Comparison of ENCODE assay signal across 16 mouse cellular contexts in the genomic region with DNA sequence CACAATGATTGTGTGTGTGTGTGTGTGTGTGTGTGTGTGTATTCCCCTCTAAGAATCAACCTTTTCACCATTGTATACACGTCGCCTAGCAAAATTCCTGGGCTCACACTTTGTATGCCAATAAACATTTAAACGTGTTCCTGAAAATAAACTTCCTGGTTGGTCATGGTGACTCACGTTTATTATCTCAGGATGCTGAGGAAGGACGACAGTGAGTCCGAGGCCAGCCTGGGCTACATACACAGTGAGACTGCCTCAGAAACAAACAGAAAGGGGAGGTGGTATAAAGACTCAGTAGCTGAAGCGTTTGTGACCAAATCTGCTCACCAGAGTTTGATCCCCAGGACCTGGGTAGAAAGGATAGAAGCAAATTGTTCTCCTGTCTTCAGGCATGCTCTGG.
"Had no signal": no experiment of that assay in that cellular context is flagged by ENCODE, and none has a peak within 500 bp of the region (broad histone marks: within the 10 kb centered on the region; RNA-seq: fewer than 3 reads in every experiment).

No protein-coding gene starts in this region.

- H3K4me3 ChIP-seq: liver, embryonic 15.5 days; lung, embryonic 15.5 days; megakaryocyte, embryonic 14.5 days; midbrain, embryonic 13.5 days; midbrain, embryonic 15.5 days; neural tube, embryonic 12.5 days had no signal

- ATAC-seq: liver, postnatal 0 days; midbrain, embryonic 13.5 days; midbrain, embryonic 15.5 days had no signal

- H3K9me3 ChIP-seq: liver, embryonic 15.5 days; lung, embryonic 15.5 days; megakaryocyte, embryonic 14.5 days; midbrain, embryonic 13.5 days; midbrain, embryonic 15.5 days; neural tube, embryonic 12.5 days had no signal

- H3K27ac ChIP-seq: liver, embryonic 15.5 days; lung, embryonic 15.5 days; macrophage; midbrain, embryonic 13.5 days; midbrain, embryonic 15.5 days; neural tube, embryonic 12.5 days had no signal

- DNase-seq: liver, postnatal 0 days; lung, adult 2 months; lung, postnatal 10 days; right cerebral cortex, postnatal 14 days; spleen, adult 18-20 months; thymus, adult 2 months; thymus, postnatal 25 days; thymus, postnatal 4 days had no signal

- H3K9ac ChIP-seq: liver, embryonic 15.5 days; liver, postnatal 0 days; lung, embryonic 15.5 days; midbrain, embryonic 13.5 days; midbrain, embryonic 15.5 days; neural tube, embryonic 12.5 days had no signal

- H3K4me1 ChIP-seq: lung, embryonic 15.5 days; midbrain, embryonic 13.5 days; midbrain, embryonic 15.5 days; neural tube, embryonic 12.5 days had no signal

- H3K36me3 ChIP-seq: lung, embryonic 15.5 days had no signal

- H3K4me2 ChIP-seq: liver, embryonic 15.5 days; lung, embryonic 15.5 days; midbrain, embryonic 11.5 days; midbrain, embryonic 13.5 days; midbrain, embryonic 15.5 days; neural tube, embryonic 12.5 days had no signal

- H3K27me3 ChIP-seq: liver, embryonic 15.5 days; lung, embryonic 15.5 days; megakaryocyte, embryonic 14.5 days; midbrain, embryonic 13.5 days; midbrain, embryonic 15.5 days; neural tube, embryonic 12.5 days had no signal
